Mouse (Mus musculus) c-Kit-positive CD71-positive TER-119-negative erythroid progenitor cells, embryonic 14.5 days (primary cell): ENCODE data around the gene Eml5.

ENCODE experiments used
- DNase-seq: peaks from one replicate; pipeline ENCODE4 v3.0.0-alpha.2; 2013; ENCODE audit warnings: low read depth

The Eml5 gene

GRCm38 (mm10) chr12:98900881-98901801 lies at the start of gene Eml5:
Eml5 (minus strand) TSS chr12:98901484.
- DNase-seq = peak; percentile 63

- no peak for DNase-seq
Measured at GRCm38 (mm10) chr12:98932856-98933255, 31.6 kb upstream of the Eml5 start.

- no peak for DNase-seq
Measured at GRCm38 (mm10) chr12:98932441-98932840, 31.2 kb upstream of the Eml5 start.

GRCm38 (mm10) chr12:98931174-98931573 lies 29.9 kb upstream of the Eml5 start:
- no peak for DNase-seq

DNA sequence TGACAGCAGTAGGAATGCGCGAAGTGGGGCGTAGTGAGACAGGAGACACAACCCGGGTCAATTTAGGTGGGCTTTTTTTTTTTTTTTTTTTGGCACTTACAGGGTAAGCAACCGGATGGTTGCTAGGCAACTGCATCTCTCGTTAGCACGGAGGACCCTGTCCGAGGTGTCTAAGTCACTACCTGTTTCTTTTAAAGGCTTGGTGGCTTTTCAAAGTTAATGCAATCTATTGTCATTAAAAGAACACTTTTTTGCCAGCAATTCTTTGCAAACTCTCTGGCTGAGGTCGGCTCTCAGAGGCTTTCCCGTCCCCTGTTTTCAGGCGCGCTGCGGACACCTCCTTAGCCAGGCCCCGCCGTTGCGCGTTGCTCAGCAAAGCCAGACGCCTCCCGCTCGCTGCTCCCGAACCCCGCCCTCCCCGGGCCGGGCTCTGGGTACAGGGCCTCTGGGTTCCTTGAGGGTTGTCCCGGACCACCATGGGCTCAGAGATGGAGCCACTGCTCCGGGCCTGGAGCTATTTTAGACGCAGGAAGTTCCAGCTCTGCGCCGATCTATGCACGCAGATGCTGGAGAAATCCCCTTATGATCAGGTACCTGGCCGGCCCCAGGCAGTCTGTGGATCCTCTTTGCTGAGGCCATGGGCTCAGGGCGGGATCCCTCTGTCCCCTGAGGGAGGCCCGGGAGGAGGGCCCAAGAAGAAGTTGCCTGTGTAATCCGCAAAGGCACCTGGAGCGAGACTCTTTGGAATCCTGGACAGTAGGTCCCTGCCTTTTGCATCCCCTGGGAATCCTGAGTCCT lies 19.1 kb upstream of the Eml5 start, which contains the start of gene Ttc8:
TSS of gene Ttc8 (plus strand) at position 381 of the 798 bp plus-strand sequence.
- peak; percentile 59 for DNase-seq

DNA sequence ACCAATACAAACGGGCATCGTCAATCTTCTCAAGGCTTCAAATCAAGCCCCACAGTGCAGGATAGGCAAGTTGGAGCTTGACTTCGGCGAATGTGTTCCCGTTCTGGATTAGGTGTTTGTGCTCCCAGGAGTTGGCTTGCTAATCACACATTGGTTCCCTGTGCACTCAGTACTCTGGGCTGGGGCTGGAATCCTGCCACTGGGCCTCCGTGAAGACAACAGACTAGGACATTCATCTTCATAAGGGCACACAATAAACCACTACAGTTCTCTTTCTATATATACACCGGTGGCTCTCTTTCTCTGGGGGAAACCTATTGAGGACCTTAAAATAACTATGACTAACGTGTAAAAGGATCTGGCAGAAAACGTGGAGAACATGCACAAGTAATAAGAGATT lies 8.8 kb upstream of the Eml5 start:
- no peak for DNase-seq

- DNase-seq = no peak
Measured at GRCm38 (mm10) chr12:98905466-98905865, 4.2 kb upstream of the Eml5 start.

DNA sequence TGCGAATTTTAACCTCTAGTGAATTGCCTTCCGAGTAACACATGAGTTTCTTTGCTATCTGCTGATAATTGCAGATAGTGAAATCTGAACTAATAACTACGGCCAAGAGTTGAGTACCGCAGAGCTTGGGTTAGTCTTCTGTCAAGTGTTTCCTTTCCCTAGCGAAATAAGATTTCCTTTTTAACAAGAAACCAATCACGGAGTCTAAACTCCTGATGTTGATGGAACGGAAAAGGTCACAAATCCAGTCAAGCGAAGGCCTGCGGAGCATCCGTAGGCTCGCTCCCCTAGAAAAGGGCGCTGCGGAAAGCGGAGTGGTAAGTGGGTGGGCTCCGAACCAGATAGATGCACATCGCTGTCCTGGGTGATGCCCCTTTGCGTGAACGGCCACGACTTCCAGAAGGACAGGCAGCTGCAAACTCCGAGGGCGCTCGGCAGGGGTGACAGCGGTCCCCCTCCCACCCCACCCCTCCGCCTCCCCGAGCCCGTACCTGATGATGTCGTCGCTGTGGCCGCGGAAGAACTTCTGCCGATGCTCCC lies 873 bp downstream of the Eml5 start:
- no peak for DNase-seq

- no peak for DNase-seq
Measured at GRCm38 (mm10) chr12:98899676-98900075, 1.6 kb downstream of the Eml5 start.

GRCm38 (mm10) chr12:98896761-98897160 lies 4.5 kb downstream of the Eml5 start:
- no peak for DNase-seq

- DNase-seq = no peak
Measured at GRCm38 (mm10) chr12:98884515-98884914, 16.8 kb downstream of the Eml5 start.

- no peak for DNase-seq
Measured at GRCm38 (mm10) chr12:98881796-98882195, 19.5 kb downstream of the Eml5 start.

DNA sequence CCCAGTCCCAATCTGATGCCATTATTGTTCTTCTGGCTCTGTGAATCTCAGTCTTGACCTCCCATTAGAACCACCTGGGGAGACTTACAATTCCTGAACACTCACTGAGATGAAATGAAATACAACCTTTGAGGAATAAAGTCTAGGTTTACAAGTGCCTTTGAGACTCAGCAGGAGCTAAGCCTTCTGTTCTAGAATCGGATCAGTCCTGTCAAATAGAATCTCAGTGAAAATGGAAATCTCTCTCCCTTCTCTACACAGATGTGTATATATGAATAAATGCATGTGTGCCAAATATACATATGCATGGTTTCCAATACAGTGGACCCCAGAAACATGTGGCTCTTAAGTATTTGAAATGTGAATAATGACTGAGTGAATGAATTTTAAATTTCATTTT lies 22.6 kb downstream of the Eml5 start:
- no peak for DNase-seq

- no peak for DNase-seq
Measured at GRCm38 (mm10) chr12:98875216-98875615, 26.1 kb downstream of the Eml5 start.

DNA sequence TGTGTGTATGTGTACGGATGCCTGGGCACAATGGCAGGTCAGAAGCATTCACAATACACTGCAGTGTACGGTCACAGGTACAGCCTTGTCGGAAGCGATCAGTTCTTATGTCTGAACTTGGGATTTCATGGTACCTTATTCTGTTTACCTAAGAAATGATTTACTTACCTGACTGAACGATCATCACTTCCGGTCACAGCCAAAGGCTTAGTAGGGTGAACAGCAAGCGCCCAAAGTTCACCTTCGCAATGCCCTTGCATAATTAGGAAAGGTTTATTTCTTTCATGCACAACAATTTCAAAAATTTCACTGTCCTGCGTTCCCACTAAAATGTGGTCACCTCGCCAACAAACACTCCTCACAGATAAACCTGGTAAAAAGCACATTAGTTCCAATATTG lies 28.4 kb downstream of the Eml5 start:
- DNase-seq = no peak

GRCm38 (mm10) chr12:98863436-98863835 lies 37.8 kb downstream of the Eml5 start:
- no peak for DNase-seq

DNA sequence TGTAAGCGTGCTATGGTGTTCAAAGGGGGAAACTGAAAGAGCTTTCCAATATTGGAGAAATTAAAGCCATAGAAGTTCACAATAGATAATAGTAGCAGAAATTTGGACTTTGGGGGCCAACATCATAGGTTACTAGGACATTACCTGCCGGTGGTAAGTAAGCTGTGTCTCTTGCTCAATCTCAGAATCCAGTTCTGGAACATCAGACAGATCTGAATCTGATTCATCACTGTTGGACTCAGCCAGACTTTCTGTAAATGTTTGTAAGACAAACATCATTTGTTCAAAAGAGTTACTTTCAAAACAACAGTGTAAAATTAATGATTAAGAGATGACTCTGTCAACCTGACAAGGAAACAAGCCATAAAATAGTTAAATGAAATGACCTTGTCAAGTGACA lies 41.0 kb downstream of the Eml5 start:
- no peak for DNase-seq

DNA sequence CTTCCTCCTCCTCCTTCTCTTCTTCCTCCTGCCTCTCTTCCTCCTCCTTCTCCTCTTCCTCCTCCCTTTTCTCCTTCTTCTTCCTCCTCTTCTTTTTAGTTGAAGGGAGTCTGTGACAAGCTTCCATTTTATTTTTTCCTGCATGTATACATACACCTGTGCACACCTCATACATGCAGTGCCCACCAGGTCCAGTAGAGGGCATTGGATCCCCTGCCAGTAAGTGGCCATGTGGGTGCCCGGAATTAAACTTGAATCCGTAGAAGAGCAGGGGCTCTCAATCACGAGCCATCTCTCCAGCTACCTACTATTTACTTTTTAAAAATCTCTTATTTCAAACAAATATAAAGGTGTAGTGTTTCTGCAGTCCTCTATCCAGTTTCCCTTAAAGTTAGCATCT lies 50.5 kb downstream of the Eml5 start:
- peak; percentile 17 for DNase-seq

DNA sequence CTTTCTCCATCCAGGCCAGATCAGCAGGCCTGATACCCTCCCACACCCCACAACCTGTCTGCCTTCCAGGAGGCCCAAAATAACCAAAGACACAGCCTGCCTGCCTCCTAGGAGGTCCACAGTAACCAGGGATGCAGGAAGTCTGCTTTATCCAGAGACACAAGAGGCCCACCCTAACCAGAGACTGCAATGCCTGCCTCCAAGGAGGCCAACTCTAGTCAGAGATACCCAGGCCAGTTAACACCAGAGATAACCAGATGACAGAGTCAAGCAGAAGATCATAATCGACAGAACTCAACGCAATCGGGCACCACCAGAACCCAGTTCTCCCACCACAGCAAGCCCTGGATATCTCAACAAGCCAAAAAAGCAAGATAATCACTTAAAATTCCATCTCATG lies 56.5 kb downstream of the Eml5 start:
- no peak for DNase-seq

GRCm38 (mm10) chr12:98840135-98840534 lies 61.1 kb downstream of the Eml5 start:
- DNase-seq = no peak

DNA sequence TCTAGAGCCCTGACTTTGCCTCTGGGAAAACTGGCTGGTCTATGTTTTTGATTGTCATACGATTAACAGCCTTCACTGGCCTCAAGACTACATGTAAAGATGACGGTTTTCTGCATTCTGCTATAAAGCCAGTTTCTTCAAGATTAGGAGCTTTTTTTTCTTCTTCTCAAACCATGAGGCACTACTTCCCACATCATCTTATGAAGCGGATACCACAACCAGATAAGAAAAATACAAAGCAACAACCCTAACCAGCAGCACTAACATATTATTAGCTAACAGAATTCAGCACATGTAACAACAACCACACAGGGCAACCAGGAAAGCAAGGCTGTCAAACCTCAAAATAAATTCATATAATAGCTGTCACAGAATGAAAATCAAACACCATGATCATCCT lies 63.3 kb downstream of the Eml5 start:
- DNase-seq = no peak

DNA sequence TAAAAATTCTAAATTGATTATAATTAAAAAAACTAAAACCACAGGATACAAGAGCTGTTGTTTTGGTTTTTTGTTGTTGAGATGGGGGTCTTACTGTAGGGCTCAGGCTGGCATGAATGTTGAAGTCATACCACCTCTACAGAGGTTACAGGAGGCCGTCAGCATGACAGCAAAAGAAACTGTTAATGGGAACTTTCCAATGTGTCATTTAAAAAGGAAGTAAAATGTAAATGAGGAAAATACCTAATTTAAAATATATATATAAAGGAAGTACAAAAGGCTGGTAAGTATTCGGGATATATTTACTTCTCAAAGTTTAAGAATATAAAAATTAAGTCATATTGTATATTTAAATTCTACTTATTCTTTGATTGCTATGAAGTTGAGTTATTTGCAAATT lies 65.8 kb downstream of the Eml5 start:
- no peak for DNase-seq

DNA sequence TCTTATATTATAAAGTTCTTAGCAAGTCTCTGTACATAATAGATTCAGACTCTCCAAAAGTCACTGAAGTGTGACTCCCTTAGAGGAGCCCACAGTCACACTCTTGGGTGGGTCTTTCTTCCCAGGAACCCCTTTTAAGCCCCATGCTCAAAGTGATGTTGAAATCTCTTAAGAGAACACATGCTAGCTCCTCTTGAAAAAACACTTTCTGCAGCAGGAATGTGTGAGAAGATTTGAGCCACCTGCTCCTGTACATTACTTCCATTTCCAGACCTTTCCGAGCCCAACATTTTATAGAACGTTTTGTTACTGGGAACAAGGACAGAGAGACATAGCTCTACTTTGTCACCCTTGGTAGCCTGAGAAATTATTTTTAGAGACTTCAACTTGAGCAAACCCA lies 66.4 kb downstream of the Eml5 start:
- no peak for DNase-seq
